In genomic region chr4:41502986-41503412, GRCm38 (mm10) we compare ENCODE assay signal across 8 mouse cellular contexts. TPM values are rescaled to one million over a fixed set of nuclear protein-coding genes. Genes with fewer than 3 reads are reported as not detected.
DNase-seq lines count a peak whose midpoint lies in the region; ATAC-seq lines count a peak whose summit lies in the region.

TSS of gene AI464131 (minus strand) at chr4:41503076.

- no peaks in the 10 kb centered on the region for H3K9me3 ChIP-seq in heart, embryonic 13.5 days
- no peaks in the 10 kb centered on the region for H3K9me3 ChIP-seq in liver, embryonic 11.5 days (ENCODE audit: control insufficient read depth, low read length)
- no peaks in the 10 kb centered on the region for H3K9me3 ChIP-seq in stomach, embryonic 14.5 days (ENCODE audit: control insufficient read depth, low read depth, low read length)

- H3K4me1 ChIP-seq in heart, embryonic 13.5 days = peaks cover 40% of the 10 kb centered on the region
- H3K4me1 ChIP-seq in liver, embryonic 11.5 days (replicated peaks; ENCODE audit: control insufficient read depth, insufficient read depth, low read length) = peaks cover 27% of the 10 kb centered on the region
- peaks cover 23% of the 10 kb centered on the region for H3K4me1 ChIP-seq in stomach, embryonic 14.5 days (ENCODE audit: control insufficient read depth, insufficient read depth, low read length)

- peak within 1 kb of the TSS; percentile 79 for H3K4me2 ChIP-seq in heart, embryonic 13.5 days
- peak within 1 kb of the TSS; percentile 75 for H3K4me2 ChIP-seq in liver, embryonic 11.5 days
- H3K4me2 ChIP-seq in stomach, embryonic 14.5 days (replicated peaks; ENCODE audit: low read depth, low read length) = peak within 1 kb of the TSS; percentile 82

- peaks cover 67% of the 10 kb centered on the region for H3K27me3 ChIP-seq in heart, embryonic 13.5 days (replicated peaks)
- H3K27me3 ChIP-seq in liver, embryonic 11.5 days (replicated peaks; ENCODE audit: control insufficient read depth, insufficient read depth, low read length) = peaks cover 55% of the 10 kb centered on the region
- peaks cover 32% of the 10 kb centered on the region for H3K27me3 ChIP-seq in stomach, embryonic 14.5 days (ENCODE audit: control insufficient read depth, insufficient read depth, low read length)

- no peak within 1 kb of the TSS for H3K27ac ChIP-seq in heart, embryonic 13.5 days (replicated peaks)
- no peak within 1 kb of the TSS for H3K27ac ChIP-seq in liver, embryonic 11.5 days (ENCODE audit: low read depth, low read length)
- H3K27ac ChIP-seq in stomach, embryonic 14.5 days (ENCODE audit: low read length) = no peak within 1 kb of the TSS

- 1% methylated on average over 16 of the region's 18 CpGs for WGBS in heart, embryonic 13.5 days
- 2% methylated on average over 18 of the region's 18 CpGs for WGBS in liver, embryonic 11.5 days
- 2% methylated on average over 18 of the region's 18 CpGs for WGBS in stomach, embryonic 14.5 days

- H3K4me3 ChIP-seq in heart, embryonic 13.5 days = peak within 1 kb of the TSS; percentile 54
- H3K4me3 ChIP-seq in liver, embryonic 11.5 days (ENCODE audit: low read depth, low read length) = peak within 1 kb of the TSS; percentile 43
- peak within 1 kb of the TSS; percentile 35 for H3K4me3 ChIP-seq in stomach, embryonic 14.5 days (ENCODE audit: low read depth, low read length)

- ATAC-seq in heart, embryonic 13.5 days (ENCODE audit: extremely low read depth, insufficient number of reproducible peaks, low FRiP score, low TSS enrichment) = peak; percentile 87
- peak; percentile 93 for ATAC-seq in liver, embryonic 11.5 days (replicated peaks; ENCODE audit: low FRiP score)
- peak; percentile 95 for ATAC-seq in stomach, embryonic 14.5 days (ENCODE audit: insufficient number of reproducible peaks, insufficient read depth, low FRiP score, low read depth)

- H3K9ac ChIP-seq in heart, embryonic 13.5 days = peak within 1 kb of the TSS; percentile 76
- peak within 1 kb of the TSS; percentile 32 for H3K9ac ChIP-seq in liver, embryonic 11.5 days (ENCODE audit: low read depth, low read length)
- H3K9ac ChIP-seq in stomach, embryonic 14.5 days (replicated peaks; ENCODE audit: low read depth, low read length) = no peak within 1 kb of the TSS; the same call in 1 of the 2 replicates

- peak; percentile 76 for DNase-seq in CD4-positive, CD25-positive, alpha-beta regulatory T cell, adult 2 months (ENCODE audit: low read depth, low spot score)
- peak; percentile 57 for DNase-seq in c-Kit-negative CD71-positive TER-119-positive erythroid progenitor cells, embryonic 14.5 days (ENCODE audit: low read depth, low spot score)
- DNase-seq in fibroblast of lung, adult 2 months (ENCODE audit: low read depth) = peak; percentile 94
- DNase-seq in kidney, postnatal 10 days = peak; percentile 100
- peak; percentile 98 for DNase-seq in liver, embryonic 11.5 days (ENCODE audit: low spot score)
- peak; percentile 45 for DNase-seq in naive thymus-derived CD4-positive, alpha-beta T cell, adult 2 months (ENCODE audit: low read depth)

- no peaks in the 10 kb centered on the region for H3K36me3 ChIP-seq in heart, embryonic 13.5 days
- H3K36me3 ChIP-seq in liver, embryonic 11.5 days (ENCODE audit: control insufficient read depth, insufficient read depth, low read length) = no peaks in the 10 kb centered on the region
- no peaks in the 10 kb centered on the region for H3K36me3 ChIP-seq in stomach, embryonic 14.5 days (ENCODE audit: control insufficient read depth, insufficient read depth, low read length)

RNA-seq across cellular contexts. Expression of gene AI464131, which starts in this region (rescaled TPM):
- 2.0 and 2.2 TPM in 2 replicates for polyA plus RNA-seq in heart, embryonic 13.5 days (2015; fragmentation: Nextera tagmentation; extraction: Ambion mirVana)
- 1.5 TPM in 2 replicates for polyA plus RNA-seq in liver, embryonic 11.5 days (2014; fragmentation: Nextera tagmentation; extraction: Ambion mirVana)
- 4.6 and 4.8 TPM in 2 replicates for polyA plus RNA-seq in stomach, embryonic 14.5 days (2014; fragmentation: Nextera tagmentation; extraction: Ambion mirVana)

Comparison
In these comparisons a context has a peak if more than half of its experiments do, and no peak if none do; other contexts are left out.
1. DNase-seq: peak in every context shown above with its lines; median percentile 100 in kidney, postnatal 10 days; 98 in liver, embryonic 11.5 days; 94 in fibroblast of lung, adult 2 months; 76 in CD4-positive, CD25-positive, alpha-beta regulatory T cell, adult 2 months; 57 in c-Kit-negative CD71-positive TER-119-positive erythroid progenitor cells, embryonic 14.5 days; 45 in naive thymus-derived CD4-positive, alpha-beta T cell, adult 2 months.